Mouse (Mus musculus) bone marrow macrophage, adult 2 months (primary cell): Measurements from ENCODE around the gene Sycn. TPM values are rescaled to one million over a fixed set of nuclear protein-coding genes. Genes with fewer than 3 reads are reported as not detected.
"Not testable (repeated sequence)": the region's sequence is repeated elsewhere in the genome, so short reads cannot be mapped to it uniquely, and the experiment has no call there.

ENCODE experiments used
- H3K27ac ChIP-seq: 2 replicates; pipeline ENCODE4 v1.5.1; 2012; ENCODE audit warnings: low read depth, low read length; ENCODE audit not compliant: insufficient read depth
- H3K4me1 ChIP-seq: 2 replicates; pipeline ENCODE4 v1.6.1; 2012; ENCODE audit warnings: low read length; ENCODE audit not compliant: control insufficient read depth, insufficient read depth
- H3K4me3 ChIP-seq: 2 replicates; pipeline ENCODE4 v1.5.1; 2012; ENCODE audit warnings: mild to moderate bottlenecking, low read length, moderate library complexity; ENCODE audit not compliant: insufficient read depth
- CTCF ChIP-seq: IDR thresholded peaks from 2 replicates; pipeline ENCODE4 v1.5.1; 2012; ENCODE audit warnings: low read depth, mild to moderate bottlenecking, low read length, moderate library complexity
- POLR2A ChIP-seq: IDR thresholded peaks from 2 replicates; pipeline ENCODE4 v1.6.1; 2012; ENCODE audit warnings: mild to moderate bottlenecking, low read depth, low read length, borderline replicate concordance
- polyA plus RNA-seq: library from polyadenylated mRNA; stranded (reverse); fragments of >200 nt; gene quantifications from 2 replicates; pipeline ENCODE4 v1.2.4, GENCODE M21; 2012; ENCODE audit not compliant: missing spikeins, insufficient read depth, insufficient read length

The Sycn gene
- polyA plus RNA-seq, 1 experiment: not detected

DNA sequence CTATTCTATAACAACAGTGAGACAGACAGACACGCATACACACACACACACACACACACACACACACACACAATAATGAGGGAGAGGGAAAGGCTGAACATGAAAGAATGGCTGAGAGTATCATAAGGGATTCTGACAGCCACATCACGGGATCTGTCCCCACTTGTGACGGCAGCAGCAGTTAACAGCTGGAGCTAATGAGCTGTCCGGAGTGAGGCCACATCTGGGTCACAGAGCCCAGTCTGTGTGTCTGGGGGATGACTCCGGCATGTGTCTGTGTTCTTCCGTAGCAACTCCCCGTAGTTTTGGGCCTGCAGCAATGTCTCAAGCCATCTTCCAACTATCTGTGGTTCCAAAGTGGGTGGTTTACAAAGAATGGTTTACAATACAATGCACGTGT, 8.7 kb upstream of the Sycn start:
- Histone ChIP-seq H3K27ac (no peak overlapping the region), H3K4me1 (no peaks in the 10 kb centered on the region), H3K4me3 (no peak overlapping the region)
- TF ChIP-seq CTCF (no peak), POLR2A (no peak)

DNA sequence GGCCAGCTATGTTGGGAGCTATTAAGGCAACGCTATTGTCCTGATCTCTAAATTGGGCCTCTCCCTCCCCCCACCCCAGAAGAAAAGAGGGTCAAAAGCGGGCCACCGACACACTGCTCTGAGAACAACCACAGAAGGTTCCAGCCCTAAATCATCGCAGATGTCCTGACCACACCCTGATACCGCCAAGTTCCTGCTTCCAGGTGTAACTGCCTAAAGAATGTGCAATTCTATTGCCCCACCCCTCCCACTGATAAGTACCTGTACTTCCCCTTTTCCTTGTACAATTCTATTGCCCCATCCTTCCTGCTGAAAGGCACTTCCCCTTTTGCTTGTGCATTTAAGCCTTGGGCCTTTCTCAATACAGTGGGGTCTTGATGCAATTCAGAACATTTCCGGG, 1.8 kb upstream of the Sycn start:
- not testable (repeated sequence) for H3K4me3 ChIP-seq, H3K4me1 ChIP-seq, H3K27ac ChIP-seq

DNA sequence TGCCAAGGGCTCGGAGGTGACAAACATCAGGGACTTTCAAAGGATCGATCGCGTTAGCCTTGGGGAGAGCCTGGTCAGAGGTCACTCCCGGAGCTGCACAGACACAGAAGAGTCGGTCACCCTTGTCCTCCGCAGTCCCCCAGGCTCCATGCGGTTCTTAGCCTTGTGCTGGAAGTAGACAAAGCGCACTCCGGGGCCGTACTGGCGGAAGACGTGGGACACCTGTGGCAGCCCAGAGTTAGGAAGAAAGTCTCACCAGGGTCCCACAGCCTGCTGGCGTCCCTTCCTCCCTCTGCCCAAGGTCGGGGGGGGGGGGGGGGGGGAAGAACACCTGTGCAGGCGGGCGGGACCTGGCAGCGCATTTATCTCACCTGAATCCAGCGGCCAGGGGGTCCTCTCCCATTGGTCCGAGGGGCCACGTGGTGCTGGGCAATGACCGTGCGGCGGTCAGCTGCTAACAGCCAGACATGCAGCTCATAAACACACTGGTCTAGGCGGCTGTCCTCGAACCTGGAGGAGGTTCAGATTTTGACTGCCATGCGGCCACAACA, 3.4 kb downstream of the Sycn start:
- Histone ChIP-seq H3K4me3 (no peak overlapping the region), H3K4me1 (peaks cover 8% of the 10 kb centered on the region), H3K27ac (no peak overlapping the region)
- TF ChIP-seq CTCF: no peak
- no peak for TF ChIP-seq POLR2A

DNA sequence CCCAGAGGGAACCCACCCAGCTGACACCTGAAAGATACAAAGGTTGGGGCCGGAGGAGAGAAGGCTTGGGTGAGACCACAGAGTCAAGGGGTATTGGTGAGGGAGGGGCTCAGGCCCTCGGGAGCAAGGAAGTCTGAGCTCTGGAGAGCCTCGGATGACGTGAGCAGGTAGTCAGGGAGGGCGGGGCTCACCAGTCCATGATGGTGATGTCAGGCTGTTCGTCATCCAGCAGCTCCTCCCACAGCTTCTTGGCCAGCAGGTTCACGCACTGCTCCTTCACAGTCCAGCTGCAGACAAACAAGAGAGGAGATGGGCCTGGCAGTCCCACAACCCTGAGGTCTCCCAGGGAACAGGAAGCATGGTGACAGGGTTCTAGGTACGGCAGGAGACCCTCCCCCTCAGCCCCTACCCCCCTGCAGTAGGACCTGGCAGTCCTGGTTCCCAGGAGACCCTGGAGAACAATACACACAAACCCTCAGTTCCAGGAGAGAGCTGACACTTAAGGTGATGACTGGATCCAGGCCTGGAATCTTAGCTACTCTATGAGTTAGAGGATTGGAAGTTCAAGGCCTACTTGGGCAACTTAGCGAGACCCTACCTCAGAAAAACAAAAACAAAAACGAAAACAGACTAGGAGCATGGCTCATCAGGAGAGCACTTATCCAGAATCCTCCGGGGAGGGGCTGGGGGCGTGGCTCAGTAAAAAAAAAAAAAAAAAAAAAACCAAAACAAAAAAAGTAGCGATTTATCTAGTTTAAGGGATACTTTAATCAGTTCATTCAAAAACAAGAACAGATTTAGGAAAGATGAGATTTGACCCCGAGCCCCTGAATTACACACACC, 4.6 kb downstream of the Sycn start:
- Histone ChIP-seq H3K4me3 (no peak overlapping the region), H3K27ac (no peak overlapping the region), H3K4me1 (peaks cover 8% of the 10 kb centered on the region)
- no peak for TF ChIP-seq POLR2A
- TF ChIP-seq CTCF: no peak

DNA sequence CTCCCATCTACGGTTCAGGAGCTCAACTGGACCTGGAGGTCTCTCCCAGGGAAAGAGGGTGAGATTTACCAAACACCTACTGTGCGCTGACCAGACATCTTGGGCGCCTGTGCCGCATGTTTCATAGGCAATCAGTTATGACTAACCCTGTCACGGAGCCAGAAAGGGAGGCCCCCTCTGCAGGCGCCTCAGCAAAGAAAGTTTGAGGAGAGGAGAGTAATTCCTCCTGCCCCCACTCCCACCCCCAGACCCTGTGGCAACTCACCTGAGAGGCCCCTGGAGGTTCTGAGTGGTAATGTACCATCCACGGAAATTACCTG, 5.2 kb downstream of the Sycn start:
- Histone ChIP-seq H3K4me3 (no peak overlapping the region), H3K27ac (no peak overlapping the region), H3K4me1 (peaks cover 8% of the 10 kb centered on the region)
- TF ChIP-seq CTCF: no peak
- TF ChIP-seq POLR2A: no peak

DNA sequence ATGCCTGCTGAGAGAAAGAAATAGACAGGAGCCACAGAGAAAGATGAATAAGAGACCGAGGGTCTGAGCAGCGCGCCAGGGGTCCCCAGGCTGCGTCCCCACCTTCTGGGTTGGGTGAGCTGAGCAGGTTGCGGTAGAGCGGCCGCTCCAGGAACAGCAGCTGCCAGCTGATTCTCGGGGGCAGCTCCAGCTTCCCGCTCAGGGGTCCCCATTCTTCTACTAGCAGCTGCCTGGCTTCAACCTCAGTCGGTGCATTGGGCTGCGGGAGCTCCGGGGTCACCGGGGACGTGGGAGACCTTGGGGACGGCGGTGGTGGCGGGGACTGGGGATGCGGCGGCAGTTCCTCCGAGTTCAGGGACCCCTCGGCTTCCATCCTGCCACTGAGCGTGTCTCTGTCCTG, 6.0 kb downstream of the Sycn start:
- no peak overlapping the region for H3K27ac ChIP-seq
- H3K4me3 ChIP-seq: peak overlapping the region; percentile 19; the same call in 1 of the 2 replicates
- TF ChIP-seq POLR2A: no peak
- no peak for TF ChIP-seq CTCF
- H3K4me1 ChIP-seq: peaks cover 8% of the 10 kb centered on the region

DNA sequence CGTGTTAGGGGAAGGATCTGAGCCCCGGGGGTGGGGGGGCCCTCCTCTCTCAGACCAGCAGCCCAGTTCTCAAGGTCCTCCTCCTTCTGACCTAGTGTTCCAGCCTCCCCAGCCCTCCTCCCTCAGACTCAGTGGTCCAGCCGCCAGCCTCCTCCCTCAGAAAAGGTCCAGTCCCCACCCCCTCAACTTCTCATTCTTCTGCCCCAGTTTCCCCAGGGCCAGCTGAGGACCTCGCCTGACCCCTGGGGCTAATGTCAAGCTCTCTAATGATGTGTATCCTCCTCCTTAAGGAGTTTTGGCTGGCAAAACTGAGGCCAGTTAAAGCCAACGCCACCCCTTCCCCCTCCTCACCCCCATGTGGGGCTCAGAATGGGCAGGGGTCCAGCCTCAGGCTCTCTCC, 6.5 kb downstream of the Sycn start, which contains the start of gene Nccrp1:
Gene Nccrp1, minus strand, starts transcription at position 101 of the 400 bp plus-strand sequence.
- Histone ChIP-seq H3K4me1 (peaks cover 8% of the 10 kb centered on the region), H3K4me3 (peak within 1 kb of the TSS; percentile 19; the same call in 1 of the 2 replicates), H3K27ac (no peak within 1 kb of the TSS)
- TF ChIP-seq POLR2A: no peak
- TF ChIP-seq CTCF: no peak

DNA sequence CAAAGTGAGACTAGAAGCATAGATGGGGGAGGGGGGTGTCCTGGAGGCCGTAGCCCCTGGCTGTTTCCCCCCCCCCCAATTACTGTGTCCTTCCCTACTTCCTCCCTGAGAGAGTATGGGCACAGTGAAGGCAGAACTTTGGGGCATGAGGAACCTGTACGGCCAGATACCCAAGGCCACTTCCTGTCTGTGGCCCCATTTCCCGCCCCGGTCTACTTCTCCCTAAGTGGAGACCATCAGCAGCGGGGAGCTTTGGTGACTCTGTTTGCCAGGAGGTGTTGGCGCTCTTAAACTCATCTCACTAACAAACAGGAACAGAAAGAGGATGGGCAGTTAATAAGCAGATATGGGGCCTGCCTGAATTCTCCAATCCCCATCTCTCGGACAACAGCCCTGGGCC, 6.9 kb downstream of the Sycn start:
- H3K4me3 ChIP-seq: no peak overlapping the region
- H3K27ac ChIP-seq: no peak overlapping the region
- TF ChIP-seq POLR2A: no peak
- no peak for TF ChIP-seq CTCF

DNA sequence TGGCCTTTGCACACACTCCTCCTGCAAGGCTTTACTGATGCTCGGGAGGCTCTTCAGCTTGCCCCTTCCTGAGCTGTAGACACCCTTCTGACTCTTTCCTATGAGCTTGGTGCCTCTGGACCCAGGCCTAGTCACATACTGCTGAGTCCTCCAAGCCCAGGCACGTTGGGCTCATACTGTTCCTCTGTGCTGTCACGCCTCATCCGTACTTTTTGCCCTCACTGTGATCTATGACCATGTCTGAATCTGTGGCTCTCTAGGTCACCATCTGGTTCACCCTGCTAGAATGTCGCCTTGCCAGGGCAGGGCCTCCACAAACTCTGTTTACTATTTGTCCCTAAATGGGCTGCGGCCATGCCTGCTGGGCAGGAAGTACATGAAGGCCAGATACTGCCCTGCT, 12.4 kb downstream of the Sycn start:
- Histone ChIP-seq H3K27ac (no peak overlapping the region), H3K4me1 (peaks cover under 1% of the 10 kb centered on the region; the same call in 1 of the 2 replicates), H3K4me3 (no peak overlapping the region)
- TF ChIP-seq CTCF: no peak
- no peak for TF ChIP-seq POLR2A

More for the DNA sequence above, 6.9 kb downstream of the Sycn start:
- peaks cover 8% of the 10 kb centered on the region for H3K4me1 ChIP-seq

DNA sequence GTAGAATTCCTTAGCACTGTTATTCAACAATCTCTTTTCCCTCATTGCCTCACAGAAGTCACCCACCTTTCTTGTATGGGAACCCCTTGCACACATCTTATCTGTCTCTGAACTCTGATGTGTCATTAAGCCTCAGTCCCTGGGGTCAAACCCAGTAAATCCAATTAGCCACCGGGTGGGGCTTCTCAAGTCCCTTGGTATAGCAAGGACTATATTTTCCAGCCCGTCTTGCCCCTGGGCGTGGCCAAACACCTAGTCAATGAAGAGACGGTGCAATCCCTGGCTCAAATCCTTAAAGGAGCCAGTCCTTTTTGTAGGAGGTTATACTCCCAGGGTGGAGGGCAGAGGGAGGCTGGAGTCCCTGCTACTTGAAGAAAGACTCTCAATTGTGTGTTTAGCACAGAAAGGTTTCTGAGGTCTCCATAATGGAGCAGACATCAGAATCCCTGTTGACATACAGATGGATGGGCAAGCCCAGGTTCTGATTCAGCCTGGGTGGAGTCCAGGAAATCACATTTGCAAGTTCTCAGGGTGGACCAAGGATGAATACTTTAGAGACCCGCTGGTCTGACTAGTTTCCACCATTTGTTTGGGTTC, 15.4 kb downstream of the Sycn start:
- no peaks in the 10 kb centered on the region for H3K4me1 ChIP-seq
- TF ChIP-seq CTCF (no peak), POLR2A (no peak)
- H3K4me3 ChIP-seq: no peak overlapping the region
- H3K27ac ChIP-seq: no peak overlapping the region
